Mouse (Mus musculus) 3T3-L1 (cell line): ENCODE results near the gene Ncoa1.
"Not testable (repeated sequence)": the region's sequence is repeated elsewhere in the genome, so short reads cannot be mapped to it uniquely, and the experiment has no call there.

Source experiments
- DNase-seq: peaks from one replicate; pipeline ENCODE4 v3.0.0-alpha.2; 2015; ENCODE audit warnings: low read depth, low spot score

Ncoa1 gene

DNA sequence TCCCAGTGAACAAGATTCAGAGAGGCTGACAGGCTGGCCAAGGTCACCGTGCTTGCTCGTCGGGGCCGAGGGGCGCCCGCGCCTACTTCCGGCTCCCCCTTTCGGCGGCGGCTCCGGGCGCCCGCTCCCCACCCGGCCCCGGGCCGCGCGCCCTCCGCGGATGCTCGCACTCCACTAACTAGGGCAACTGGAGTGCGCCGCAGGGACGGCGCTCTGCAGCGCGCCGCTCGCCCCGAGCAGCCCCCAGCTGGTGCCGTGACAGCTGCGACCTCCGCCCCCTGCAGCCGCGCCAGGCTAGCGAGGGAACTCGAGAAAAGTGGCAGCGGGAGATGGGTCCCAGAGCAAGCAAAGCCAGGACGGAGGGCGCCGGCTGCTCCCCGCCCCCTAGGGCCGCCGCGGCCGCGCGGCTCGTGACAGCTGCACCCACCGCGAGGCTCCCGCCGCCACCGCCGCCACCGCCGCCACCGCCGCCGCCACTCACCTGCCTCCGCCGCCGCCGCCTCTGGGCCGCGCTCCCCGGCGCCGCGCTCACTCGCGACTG is 621 bp downstream of the Ncoa1 start:
- DNase-seq, result peak; percentile 9

DNA sequence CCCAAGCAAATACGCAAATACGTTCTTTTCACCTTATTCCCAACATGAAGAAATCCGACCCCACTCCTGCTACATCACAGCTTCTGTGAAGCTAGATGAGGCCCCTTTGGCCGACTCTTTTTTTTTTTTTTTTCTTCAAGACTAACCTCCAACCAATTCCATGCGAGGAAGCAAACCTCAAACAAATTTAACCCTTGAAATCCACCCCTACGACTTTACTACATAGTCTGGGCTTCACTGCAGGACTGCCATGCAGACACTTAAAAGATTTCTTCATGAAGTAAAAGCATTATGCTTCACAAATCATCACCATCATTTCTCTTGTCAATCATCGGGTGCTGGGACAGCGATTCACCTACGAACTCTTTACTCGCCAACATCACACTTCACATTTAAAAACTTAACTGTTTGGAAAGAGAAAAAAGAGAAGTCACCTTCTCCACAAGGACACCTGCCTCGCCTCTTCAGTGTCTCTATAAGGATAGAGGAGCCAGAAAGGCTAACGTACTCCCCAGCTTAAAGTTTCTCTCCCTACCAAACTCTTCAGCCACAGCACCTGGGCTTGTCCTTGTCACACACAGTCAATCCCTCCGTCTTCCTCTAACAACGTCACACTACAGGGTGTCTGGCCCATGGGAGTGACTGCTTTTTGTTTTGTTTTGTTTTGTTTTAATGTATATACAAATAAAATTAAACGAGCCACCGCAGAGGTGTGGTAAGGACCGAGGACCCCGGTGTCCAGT is 1.6 kb downstream of the Ncoa1 start:
- DNase-seq, result peak; percentile 4

DNA sequence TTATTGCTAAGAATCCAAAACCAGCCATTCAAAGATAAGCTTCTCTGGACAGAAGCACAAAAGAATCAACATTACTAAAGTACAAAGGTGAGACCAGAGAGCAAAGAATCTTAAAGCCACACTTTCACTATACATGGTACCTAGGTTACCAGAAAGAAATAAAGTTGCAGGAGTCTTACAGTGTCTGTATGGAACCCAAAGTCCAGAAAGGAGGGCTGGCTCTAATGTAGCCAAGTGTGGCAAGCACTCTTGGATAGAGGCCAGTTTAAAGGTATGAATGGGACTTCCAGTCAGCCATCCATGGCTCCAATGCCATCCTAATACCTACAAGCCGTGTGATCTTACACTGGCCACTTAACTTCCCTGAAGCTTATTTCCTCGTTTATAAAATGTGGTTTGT is 7.9 kb downstream of the Ncoa1 start:
- DNase-seq, result no peak

DNA sequence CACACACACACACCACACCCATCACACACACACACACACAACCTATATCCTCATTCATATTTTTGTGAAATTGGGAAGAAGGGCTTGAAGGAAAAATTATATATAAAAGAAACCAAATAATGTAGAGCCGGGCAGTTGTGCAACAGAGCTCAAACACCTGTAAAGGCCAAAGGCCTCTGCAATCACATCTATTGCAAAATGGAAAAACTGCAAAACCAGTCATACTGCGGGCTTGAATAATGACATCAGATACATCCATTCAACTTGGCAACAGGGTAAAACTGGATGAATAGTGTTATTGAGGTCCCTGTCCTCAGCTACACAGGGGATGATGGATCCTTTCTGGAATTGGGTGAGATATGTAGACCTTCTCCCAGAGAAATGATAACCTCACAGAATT is 13.3 kb downstream of the Ncoa1 start:
- DNase-seq, result no peak

DNA sequence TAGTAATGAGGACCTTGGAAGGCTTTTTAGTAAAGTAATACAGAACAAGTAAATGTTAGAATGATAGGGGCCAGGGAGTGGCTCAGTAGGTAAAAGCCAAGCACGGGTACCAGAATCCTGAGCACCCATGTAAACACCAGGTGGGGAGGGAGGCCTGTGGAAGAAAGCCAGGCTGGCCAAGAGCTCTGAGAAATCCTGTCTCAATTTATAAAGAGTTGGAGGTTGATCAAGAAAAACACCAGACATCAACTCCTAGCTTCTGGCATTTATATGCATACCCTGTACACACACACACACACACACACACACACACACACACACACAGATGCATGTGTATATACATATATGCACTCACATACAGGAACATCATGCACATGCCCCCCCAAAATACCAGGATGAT is 14.6 kb downstream of the Ncoa1 start:
- no peak for DNase-seq

DNA sequence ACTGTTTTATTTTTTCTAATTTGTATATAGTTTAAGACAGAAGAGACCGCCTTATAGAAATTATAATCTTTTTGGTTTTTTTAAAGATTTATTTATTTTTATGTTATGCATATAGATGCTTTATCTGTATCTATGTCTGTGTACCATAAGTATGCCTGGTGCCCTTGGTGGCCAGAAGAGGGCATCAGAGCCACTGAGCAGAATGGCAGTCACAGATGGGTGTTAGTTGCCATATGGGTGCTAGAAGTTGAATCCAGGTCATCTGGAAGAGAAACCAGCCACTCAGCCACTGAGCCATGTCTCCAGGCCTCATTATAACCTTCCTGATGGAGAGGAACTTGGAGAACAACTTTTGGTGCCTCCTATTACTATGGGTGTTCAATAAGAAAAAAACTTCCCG is 16.0 kb downstream of the Ncoa1 start:
- DNase-seq, result peak; percentile 5

DNA sequence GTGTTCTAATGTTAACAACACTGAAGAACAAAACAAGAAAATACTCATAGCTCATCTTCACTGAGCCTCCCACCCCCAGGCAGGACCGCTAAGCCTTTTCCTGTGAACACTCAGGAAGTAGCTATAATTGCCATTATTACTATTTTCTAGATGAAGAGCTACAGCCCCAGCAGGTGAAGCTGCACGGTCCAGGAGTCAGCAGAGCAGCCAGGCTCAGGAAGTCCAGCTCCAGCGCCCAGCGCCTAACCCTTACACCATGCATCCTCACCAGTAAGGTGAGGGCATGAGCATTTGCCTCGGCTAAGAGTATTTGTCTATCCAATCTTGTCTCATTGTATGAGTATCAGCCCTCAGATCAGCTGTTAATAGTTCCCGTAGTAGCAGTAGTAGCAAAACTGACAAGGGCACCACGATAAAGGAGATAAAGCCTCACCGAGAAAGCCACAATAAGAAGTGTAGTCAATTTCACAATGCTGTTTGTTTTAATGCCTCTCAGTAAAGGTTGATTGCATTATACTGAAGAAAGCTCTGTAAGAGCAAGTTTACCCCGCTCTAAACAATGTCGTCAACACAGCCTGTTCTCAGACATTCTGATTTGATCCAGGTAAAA is 21.9 kb downstream of the Ncoa1 start:
- DNase-seq, result no peak

DNA sequence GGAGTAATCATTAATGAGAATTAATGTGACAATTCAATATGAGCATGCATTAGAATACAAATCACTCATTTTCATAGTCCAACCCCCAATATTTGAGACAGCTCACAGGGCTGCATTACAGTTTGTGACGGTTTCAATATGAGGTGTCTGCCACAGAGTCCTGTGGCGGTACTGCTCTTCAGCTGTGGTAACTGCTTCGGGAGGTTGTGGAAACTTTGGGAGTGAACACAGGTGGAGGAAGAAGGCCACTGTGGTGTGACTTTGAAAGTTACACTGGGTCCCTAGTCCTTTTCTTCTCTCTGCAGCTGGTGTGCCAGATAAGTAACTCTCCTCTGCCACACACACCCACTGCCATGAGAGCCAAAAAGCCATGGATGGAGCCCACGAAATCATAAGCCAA is 22.7 kb downstream of the Ncoa1 start:
- no peak for DNase-seq

DNA sequence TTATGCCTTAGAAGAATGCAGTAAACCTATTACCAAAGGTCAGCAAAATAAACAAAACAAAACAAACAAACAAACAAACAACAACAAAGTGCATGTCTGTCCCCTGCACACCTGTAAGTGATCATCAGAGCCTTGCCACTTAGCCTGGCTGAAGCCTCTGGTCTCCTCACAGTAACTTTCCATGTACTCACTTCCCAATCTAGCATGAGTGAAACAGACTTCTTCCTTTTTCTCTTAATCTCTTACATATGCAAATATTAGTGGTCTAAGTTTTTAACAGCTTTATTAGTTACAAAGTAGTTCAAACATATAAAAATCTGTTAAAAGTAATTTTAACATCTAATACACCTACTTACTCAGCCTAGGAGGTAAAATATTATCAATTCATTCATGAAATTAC is 24.7 kb downstream of the Ncoa1 start:
- DNase-seq, result no peak

DNA sequence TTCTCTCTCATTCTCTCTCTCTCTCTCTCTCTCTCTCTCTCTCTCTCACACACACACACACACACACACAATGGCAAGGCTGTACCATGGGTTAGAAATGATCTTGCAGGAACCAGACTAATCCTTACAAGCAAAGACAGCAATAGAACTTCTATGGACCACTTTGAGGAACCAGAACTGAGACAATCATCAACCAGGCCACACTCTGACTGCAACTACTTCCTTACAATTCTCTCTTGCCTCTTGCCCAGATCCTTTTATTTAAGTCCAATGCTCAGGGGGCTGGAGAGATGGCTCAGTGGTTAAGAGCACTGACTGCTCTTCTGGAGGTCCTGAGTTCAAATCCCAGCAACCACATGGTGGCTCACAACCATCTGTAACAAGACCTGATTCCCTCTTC is 26.5 kb downstream of the Ncoa1 start:
- not testable (repeated sequence) for DNase-seq

DNA sequence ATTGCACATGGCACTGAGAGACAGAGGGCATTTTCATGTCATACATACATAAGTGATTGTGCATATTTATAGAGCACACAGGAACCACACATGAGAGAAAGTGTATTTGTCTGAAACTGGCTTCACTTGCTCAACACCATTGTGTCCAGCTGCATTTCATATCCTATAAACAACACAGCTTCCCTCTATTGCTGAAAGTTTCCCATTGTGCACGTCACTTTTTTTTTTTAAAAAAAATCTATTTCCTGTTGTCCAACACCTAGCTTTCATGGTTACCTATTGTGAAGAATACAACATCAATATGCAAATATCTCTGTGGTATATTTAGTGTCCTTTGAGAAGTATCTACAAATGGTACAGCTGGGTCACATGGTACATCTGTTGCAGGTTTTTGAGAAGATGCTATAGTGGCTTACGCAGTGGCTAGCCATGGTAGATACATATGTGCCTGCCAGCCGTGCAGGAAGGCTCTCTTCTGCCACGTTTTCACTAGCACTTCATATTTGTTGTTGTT is 28.8 kb downstream of the Ncoa1 start:
- no peak for DNase-seq

DNA sequence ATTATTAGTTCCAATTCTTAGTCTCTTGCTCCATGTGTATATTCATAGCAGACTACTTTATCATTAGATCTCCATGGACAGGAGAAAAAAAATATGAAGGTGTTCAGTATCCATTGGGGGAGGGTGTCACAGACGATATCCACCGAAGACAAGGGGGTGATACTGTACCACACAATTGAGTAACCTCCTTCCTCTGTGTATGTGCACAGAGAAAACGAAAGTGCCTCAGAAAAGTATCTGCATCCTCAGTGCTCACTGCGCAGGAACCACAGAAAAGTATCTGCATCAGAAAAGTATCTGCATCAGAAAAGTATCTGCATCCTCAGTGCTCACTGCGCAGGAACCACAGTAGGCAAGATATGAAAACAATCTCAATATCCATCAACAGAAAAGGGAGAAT is 32.0 kb downstream of the Ncoa1 start:
- DNase-seq, result no peak

DNA sequence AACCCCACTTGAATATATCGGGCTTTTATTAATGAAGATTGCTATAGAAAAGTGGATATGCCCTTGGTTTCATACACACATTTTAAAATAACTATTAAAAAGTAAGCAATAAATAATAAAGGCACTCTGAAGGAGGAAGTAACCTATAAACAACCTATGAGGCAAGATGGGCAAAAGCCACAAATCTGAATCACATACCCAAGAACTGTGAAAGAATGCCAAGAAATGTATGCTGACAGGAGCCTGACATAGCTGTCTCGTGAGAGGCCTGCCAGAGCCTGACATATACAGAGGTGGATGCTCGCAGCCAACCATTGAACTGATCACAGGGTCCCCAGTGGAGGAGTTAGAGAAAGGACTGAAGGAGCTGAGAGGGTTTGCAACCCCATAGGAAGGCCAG is 35.5 kb downstream of the Ncoa1 start:
- DNase-seq, result peak; percentile 80

DNA sequence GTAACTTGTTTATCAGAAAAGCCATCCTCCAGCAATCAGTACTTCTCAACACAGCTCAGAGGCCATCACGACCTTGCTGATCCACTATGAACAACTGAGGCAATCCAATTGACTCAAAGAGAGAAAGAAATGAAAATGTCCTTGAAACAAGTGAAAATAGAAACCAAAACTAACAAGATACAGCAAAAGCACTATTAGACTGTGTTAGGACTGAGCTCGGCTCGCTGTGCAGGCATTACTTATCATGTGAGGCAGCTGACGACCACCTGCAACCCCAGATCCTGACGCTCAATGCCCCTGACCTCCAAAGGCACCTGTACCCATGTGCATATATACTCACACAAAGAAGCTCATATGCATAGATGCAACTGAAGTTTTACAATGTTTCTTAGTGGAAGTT is 40.8 kb downstream of the Ncoa1 start:
- DNase-seq, result no peak

DNA sequence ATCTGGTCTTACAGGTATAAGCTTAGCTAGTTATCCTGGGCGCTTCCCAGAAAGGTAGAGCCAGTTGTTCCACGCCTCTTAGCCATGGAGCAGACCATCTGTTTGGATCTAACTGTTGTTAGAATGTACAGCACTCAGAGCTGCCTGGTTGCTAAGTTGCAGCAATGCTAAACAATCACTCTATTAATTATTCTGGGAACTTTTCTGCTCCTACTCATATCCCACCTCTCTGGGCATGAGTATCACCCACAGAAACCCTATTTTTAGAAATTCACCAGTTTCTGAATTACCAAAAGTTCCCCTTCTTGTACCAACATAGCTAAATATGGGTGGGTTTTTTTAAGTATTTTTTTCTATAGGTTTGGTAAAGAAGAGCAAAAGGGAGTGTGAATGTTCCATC is 43.4 kb downstream of the Ncoa1 start:
- DNase-seq, result no peak

DNA sequence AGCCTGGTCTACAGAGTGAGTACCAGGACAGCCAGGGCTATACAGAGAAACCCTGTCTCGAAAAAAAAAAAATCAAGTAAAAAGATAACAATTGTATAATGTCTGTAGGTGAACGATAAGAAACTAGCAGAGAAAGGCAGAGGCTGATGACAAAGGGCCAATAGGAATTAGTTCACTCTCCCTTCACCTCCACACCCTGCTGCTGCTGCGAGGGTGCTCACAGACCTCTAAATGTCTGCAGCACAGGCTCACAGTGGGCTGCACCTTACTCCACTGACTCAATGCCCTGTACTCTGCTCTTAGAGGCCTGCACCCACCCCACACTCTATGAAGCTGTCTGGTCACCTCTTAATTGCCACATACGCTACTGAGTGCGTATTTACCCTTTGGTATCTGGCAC is 45.0 kb downstream of the Ncoa1 start:
- DNase-seq, result no peak

DNA sequence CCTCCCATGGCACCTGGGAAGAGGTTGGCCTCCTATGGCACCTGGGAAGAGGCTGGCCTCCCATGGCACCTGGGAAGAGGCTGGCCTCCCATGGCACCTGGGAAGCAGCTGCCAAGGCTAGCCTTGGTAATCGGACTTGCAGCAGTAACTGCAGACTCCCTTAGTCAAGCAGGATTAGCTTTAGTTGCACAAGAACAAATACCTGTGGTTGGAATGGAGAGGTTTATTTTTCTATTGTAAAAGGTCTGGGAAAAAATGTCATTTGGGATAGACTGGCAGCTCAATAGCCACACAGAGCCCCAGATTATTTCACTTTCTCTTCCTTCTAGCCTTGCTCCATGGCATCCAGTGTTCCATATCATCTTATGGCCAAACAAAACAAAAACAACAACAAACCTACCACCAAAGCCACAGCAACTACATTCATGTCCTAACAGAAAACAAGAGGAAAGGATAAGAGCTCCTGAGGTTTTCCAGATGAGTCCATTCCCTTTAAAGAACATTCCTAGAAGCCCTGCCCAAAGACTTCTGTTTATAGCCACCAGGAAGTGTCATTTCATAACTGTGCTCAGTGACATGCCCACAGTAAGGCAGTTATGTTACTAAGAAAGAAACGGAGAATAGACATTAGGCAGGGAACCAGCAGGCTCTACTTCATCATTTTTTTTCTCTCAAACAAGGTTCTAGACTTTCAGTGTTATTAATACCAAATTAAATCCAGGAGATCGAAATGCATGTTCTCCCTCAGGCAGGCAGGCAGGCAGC is 46.7 kb downstream of the Ncoa1 start:
- DNase-seq, result peak; percentile 2

DNA sequence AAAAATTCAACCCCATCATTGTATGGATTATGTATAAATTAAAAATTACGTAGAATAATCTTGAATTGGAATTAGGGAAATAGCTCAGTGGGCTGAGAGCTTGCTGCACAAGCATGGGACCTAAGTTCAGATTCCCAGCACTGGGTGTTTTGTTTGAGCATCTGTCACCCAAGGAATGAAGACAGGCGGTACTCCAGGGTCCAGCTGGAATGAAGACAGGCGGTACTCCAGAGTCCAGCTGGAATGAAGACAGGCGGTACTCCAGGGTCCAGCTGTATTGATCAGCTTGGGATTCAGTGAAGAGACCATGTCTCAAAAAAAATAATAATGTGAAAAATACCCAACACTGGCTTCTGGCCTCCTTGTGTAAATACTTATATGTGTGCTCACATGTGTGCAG is 58.2 kb downstream of the Ncoa1 start:
- no peak for DNase-seq

DNA sequence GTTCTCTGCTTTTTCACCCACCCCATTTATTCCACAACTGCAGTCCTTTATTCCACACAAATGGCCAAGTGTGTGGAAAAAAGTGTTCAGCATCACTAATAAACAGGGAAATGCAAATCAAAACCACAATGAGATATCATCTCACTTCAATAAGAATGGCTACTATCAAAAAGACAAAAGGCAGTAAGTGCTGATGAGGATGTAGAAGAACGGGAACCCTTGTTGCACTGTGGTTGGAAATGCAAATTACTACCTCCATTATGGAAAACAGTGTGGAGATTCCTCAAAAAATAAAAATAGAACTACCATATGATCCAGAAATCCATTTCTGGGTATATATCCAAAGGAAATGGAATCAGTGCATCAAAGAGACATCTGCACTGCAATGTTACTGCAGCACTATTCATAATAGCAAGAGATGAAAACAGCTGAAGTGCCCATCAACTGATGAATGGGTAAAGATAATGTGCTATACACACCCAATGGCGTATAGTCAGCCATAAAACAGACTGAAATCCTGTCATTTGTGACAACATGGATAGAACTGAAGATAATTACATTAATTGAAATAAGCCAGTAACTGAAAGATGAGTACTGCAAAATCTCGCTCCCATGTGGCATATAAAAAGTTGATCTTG is 59.2 kb downstream of the Ncoa1 start:
- no peak for DNase-seq

DNA sequence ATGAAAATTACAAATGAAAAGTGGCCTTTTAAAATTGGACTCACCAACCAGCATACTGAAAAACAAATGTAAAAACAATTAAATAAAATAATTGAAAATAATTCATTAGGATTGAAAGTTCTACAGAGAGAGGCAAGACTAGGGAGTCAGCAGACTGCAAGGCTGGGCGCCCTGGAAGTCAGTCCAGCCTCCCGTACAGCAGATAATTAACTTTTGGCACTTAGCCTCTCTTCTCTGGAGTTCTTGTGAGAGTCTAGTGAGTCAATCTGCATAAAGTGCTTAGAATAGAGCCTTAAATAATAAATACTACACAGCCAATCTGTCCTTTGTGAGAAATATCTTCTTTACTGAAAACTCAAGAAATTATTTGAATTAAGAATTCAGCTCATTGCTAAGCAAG is 69.9 kb downstream of the Ncoa1 start:
- no peak for DNase-seq

DNA sequence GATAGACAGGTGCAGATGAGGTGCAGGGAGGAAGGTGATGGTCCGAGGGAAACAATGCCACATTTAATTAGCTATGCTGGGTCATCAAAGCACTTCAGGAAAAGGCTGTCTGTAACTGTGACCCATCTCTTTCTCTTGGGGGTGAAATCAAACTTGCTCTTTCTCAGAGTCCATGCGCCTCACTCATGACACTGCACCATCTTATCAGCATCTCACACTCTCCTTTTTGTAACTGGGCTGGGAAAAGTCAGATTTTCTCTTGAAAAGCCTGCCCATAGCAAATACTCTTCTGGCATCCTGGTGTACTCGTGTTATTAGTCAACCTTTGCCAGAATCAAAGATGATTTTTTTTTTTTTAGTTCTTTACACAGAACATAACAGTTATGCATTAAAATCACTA is 70.8 kb downstream of the Ncoa1 start:
- DNase-seq, result no peak

DNA sequence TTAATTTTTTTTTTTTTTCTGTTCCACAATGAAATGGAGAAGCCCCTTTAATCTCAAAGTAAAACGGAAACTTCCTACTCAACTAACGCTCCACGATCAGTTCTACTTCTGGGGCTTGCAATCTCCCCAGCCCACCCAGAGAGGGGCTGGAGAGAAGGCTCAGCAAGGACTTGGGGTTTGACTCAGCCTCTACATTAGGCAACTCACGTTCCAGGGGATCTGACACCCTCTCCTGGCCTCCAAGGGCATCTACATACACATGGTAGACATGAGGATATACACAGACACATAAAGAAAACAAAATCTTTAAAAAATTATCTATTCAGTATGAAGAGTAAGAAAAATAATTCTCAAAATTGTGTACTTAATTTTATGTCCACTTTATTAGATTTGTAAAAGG is 73.8 kb downstream of the Ncoa1 start:
- no peak for DNase-seq
